Mouse (Mus musculus) lung, postnatal 36 days (tissue): Measurements from ENCODE around the gene Zranb3.
"Not testable (repeated sequence)": the region's sequence is repeated elsewhere in the genome, so short reads cannot be mapped to it uniquely, and the experiment has no call there.

Source experiments
- DNase-seq: peaks from one replicate; pipeline ENCODE4 v3.0.0; 2022; ENCODE audit warnings: mixed read lengths

The Zranb3 gene

GRCm38 (mm10) chr1:128102641-128103461, at the start of gene Zranb3, which contains the start of gene R3hdm1:
Gene Zranb3 (minus strand): TSS chr1:128103047.
Gene R3hdm1 (plus strand): TSS chr1:128103301.
- DNase-seq = peak; percentile 100

DNA sequence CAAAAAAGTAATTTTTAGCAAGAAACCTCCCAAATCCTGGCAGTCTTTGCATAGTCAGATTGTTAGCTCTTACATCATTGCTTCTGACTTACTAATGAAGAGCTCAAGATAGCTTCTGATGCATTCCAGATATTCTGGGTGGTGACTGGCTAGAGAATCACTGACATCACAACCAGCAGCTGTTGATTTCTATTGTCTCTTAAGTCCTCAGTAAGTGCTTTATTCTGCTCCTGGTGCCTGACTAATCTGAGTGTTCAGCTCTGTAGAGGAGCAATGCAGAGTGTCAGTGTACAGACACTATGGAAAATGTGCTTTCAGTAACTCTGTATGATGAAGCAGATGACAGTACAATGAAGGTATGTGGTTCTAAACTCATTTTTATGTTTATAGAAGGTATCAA, 38.9 kb upstream of the Zranb3 start:
- DNase-seq = no peak

DNA sequence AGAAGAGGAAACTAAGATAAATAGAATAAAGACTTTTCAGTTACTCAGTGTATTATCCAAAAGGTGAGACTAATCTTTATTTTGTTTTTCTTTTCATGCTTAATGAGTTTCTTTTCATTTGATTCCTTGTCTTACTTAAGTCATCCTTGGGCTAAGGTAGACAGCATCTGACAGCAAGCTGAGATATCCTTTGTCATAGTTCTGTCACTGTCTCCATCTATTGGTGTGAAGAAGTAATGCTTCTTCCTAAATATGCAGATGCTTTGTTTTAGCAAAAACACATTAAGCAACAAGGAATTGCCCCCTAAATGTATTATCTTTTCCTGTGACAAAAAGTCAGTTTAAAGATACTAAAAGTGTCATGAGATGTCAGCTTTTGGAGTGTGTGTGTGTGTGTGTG, 38.2 kb upstream of the Zranb3 start:
- no peak for DNase-seq

GRCm38 (mm10) chr1:128136222-128136621, 33.4 kb upstream of the Zranb3 start:
- DNase-seq = not testable (repeated sequence)

GRCm38 (mm10) chr1:128120913-128121627, 18.2 kb upstream of the Zranb3 start:
- DNase-seq = no peak

- DNase-seq = no peak
Observed at GRCm38 (mm10) chr1:128103520-128104088, 757 bp upstream of the Zranb3 start.

- peak; percentile 86 for DNase-seq
Observed at GRCm38 (mm10) chr1:128102251-128102640, 601 bp downstream of the Zranb3 start.

DNA sequence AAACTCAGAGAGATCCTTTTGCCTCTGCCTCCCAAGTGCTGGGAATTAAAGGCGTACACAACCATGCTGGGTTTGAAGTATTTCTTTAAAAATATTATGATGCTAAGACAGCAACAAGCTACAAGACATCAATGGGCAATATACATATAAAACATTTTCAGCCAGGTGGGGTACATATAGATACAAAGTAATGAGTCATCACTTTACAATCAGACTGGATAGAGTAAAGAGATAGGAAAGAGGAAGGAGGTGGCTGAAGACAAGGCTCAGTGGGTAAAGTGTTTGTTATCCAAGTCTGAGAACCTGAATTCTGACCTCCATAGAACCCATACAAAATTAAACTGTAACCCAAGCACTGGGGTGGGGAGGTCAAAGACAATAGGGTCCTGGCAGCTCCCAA, 4.5 kb downstream of the Zranb3 start:
- no peak for DNase-seq

GRCm38 (mm10) chr1:128094686-128095085, 8.2 kb downstream of the Zranb3 start:
- no peak for DNase-seq

- DNase-seq = no peak
Observed at GRCm38 (mm10) chr1:128082800-128083199, 20.0 kb downstream of the Zranb3 start.

- DNase-seq = no peak
Observed at GRCm38 (mm10) chr1:128081873-128082272, 21.0 kb downstream of the Zranb3 start.

DNA sequence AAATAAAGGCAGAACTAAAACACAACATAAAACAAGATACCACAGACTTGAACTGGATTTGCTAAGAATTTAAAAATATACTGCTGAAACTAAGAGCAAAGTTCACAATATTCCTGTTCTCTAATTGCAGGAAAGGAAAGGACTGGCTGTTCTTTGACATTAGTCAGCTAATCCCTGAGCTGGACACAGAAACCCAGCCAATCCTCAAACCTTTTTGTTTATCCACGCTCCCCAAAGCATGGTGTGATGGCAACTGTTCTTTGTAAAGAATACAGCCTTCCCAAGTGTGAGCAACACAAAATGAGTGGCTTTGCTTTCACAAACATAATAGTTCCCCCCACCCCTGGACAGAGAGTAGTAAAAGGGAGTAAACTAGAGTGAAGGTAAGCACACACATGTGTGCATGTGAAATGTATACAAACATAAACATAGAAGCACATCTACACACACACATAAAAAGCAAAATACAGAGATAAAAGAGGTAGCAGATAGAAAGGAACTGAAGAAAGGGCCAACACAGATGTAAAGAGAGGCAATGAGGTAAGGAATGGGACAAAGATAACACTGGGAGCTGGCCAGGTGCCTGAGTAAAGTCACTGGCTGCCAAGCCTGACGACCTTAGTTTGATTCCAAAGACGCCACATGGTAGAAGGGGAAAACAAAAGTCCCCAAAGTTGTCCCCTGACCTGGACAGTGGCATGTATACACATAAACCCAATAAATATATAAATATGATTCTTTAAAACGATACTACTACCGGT, 21.7 kb downstream of the Zranb3 start:
- DNase-seq = no peak

GRCm38 (mm10) chr1:128078646-128079045, 24.2 kb downstream of the Zranb3 start:
- no peak for DNase-seq

DNA sequence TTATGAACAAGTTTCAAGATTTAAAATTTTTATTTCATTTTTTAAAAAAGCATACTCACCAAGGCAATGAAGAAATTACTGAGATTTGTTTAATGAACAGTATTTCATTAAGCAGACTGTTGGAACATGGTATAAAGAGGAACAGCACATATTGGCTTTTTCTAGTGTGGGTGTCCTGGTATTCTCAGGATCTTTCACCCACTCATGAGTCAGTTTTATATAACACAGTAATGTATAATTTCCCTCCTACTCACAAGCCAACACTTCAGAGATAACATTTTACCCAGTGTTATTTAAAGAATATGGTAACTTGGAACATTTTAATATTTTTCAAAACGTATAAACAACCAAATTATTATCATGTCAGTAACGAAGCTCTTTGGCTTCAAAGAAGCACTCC, 25.1 kb downstream of the Zranb3 start:
- no peak for DNase-seq

DNA sequence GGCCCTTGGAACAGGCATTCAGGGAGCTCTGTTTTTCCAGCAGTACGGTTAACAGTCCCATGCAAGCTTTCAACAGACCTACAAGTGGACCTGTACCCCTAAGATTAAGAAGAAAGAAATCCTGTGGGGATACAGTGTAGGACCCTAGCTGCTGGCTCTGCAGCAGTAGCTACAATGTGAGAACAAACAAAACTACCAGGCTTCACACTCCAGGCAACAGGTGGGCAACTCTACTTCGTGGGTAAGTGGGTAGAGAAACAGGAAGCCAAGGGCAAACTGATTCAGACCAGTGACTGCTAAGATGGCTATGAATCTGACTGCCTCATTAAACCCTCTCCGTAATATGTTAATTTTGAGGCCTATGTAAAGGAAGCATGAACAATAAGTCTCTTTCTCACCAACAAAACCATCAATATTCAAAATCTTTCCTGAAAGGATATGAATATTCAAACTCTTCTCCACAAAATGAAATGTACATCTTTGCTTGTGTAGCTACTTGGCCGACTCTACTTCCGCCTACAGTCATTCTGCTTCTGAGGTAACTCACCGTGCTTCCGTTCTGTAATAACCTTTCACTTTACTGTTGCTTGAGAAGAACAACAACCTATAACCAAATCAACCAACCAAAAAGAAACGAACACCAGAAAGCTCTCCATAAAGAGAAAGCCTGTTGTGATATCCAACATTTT, 25.9 kb downstream of the Zranb3 start:
- DNase-seq = no peak

DNA sequence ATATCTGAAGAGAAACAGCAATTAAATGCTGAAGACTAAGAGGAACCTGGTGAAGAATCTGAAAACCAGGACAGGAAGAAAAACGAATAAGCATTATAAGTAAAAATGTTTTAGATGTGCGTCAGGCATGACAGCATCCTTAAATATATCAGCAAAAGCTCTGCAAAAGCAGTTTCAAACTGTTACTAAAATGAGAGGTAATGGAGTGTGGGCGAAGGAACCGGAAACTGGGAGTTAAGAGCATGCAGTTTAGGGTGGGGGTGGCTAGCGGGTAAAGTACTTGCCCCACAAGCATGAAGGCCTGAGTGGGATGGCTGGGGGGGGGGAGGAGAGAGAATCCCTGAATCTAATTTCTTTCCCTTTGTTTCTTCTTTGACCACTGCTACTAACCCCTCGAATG, 29.8 kb downstream of the Zranb3 start:
- no peak for DNase-seq

GRCm38 (mm10) chr1:128070003-128070402, 32.8 kb downstream of the Zranb3 start:
- DNase-seq = no peak

- no peak for DNase-seq
Observed at GRCm38 (mm10) chr1:128068945-128069397, 33.9 kb downstream of the Zranb3 start.

DNA sequence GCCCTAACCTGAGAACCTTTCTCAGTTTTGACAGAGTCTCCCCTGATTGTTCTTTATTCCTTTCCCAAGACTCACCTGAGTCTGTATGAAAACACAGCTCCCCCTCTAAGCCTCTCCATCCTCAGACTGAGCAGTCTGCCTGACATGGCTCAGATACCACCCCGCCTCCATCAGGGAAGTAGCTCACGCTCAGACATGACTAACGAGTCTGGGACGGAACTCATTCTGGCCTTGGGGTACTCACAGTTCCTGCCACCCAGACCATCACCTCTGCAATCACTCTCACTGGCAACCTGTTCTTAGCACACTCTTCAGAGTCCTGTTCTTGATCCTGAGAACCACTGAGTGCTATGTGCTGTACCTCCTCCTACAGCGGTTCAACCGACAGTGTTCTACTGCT, 38.1 kb downstream of the Zranb3 start:
- DNase-seq = no peak

GRCm38 (mm10) chr1:128062167-128062566, 40.7 kb downstream of the Zranb3 start:
- no peak for DNase-seq

DNA sequence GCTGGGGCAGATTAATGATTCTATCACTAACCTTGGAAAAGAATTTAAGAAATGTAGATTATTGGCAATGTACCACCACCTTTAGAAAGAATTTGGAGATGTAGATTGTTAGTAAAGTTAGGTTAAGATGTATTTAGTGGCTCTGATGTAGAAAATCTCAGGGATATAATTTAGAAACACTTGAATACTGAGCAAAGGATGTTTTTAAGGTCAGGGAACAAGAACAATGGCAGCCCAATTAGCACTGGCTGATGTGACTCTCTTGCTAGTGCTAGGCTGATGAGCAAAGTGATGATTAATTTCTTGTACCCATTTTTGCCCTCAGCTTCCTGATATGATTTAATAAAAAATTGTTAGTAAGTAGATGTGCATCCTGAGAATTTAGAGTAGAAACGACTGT, 41.4 kb downstream of the Zranb3 start:
- no peak for DNase-seq

GRCm38 (mm10) chr1:128060655-128061344, 42.0 kb downstream of the Zranb3 start:
- DNase-seq = no peak
